Mouse (Mus musculus) T-helper 2 cell (primary cell): ENCODE results near the gene Phc2.

Source experiments
- in situ Hi-C: fragments of 300-600 bp; cut with MboI, MseI; formaldehyde crosslinking; loops from one replicate; pipeline ENCODE4 v1.15.1; 2025; ENCODE audit warnings: high pct_unique_total_duplicates

Phc2 gene

GRCm38 (mm10) chr4:128774467-128774866 lies 120.0 kb downstream of the Phc2 start:
- in situ Hi-C loops: no loop called here

- in situ Hi-C loops: no loop called here
These were observed 122.2 kb downstream of the Phc2 start for GRCm38 (mm10) chr4:128776568-128777289.

GRCm38 (mm10) chr4:128777593-128777992 lies 123.1 kb downstream of the Phc2 start:
- in situ Hi-C loops: no loop called here

GRCm38 (mm10) chr4:128782037-128782436 lies 127.5 kb downstream of the Phc2 start:
- in situ Hi-C loops: no loop called here

- in situ Hi-C loops: no loop called here
These were observed 128.1 kb downstream of the Phc2 start for GRCm38 (mm10) chr4:128782645-128783044.

GRCm38 (mm10) chr4:128784950-128785631 lies 130.6 kb downstream of the Phc2 start:
- in situ Hi-C loops: no loop called here

GRCm38 (mm10) chr4:128785921-128786654 lies 131.6 kb downstream of the Phc2 start:
- in situ Hi-C loops: no loop called here

- in situ Hi-C loops: no loop called here
These were observed 132.8 kb downstream of the Phc2 start for GRCm38 (mm10) chr4:128787023-128787939.

GRCm38 (mm10) chr4:128788108-128788507 lies 133.6 kb downstream of the Phc2 start:
- in situ Hi-C loops: no loop called here

GRCm38 (mm10) chr4:128789646-128790045 lies 135.1 kb downstream of the Phc2 start:
- in situ Hi-C loops: no loop called here

- in situ Hi-C loops: no loop called here
These were observed 139.2 kb downstream of the Phc2 start for GRCm38 (mm10) chr4:128793710-128794109.

GRCm38 (mm10) chr4:128794198-128794597 lies 139.7 kb downstream of the Phc2 start:
- in situ Hi-C loops: no loop called here

GRCm38 (mm10) chr4:128795596-128795995 lies 141.1 kb downstream of the Phc2 start:
- in situ Hi-C loops: no loop called here

GRCm38 (mm10) chr4:128796788-128797187 lies 142.3 kb downstream of the Phc2 start:
- in situ Hi-C loops: no loop called here

- in situ Hi-C loops: no loop called here
These were observed 147.4 kb downstream of the Phc2 start for GRCm38 (mm10) chr4:128801675-128802465.
